Mouse (Mus musculus) cerebellum, adult 18-20 months (tissue): Measurements from ENCODE around the gene Irf3.
A peak's percentile ranks its signal among the peaks of the same experiment; 100 is the strongest.
"Not testable (repeated sequence)": the region's sequence is repeated elsewhere in the genome, so short reads cannot be mapped to it uniquely, and the experiment has no call there.

Experiments
- DNase-seq, 2 experiments: peaks; one replicate each; pipeline ENCODE4 v3.0.0; 2021

Irf3 gene

GRCm38 (mm10) chr7:45008411-45008810 lies 11.0 kb downstream of the Irf3 start:
- peak in 1 of 2 experiments; percentile 2 for DNase-seq

GRCm38 (mm10) chr7:45012011-45012410 lies 14.6 kb downstream of the Irf3 start:
- peak in 1 of 2 experiments; percentile 6 for DNase-seq

- no peak for DNase-seq
These were observed 15.4 kb downstream of the Irf3 start for GRCm38 (mm10) chr7:45012824-45013223.

GRCm38 (mm10) chr7:45013366-45014095 lies 16.1 kb downstream of the Irf3 start:
- DNase-seq: peak in 1 of 2 experiments; percentile 2

- no peak for DNase-seq
These were observed 16.6 kb downstream of the Irf3 start for GRCm38 (mm10) chr7:45014096-45014451.

GRCm38 (mm10) chr7:45015344-45015956 lies 18.0 kb downstream of the Irf3 start:
- no peak for DNase-seq

GRCm38 (mm10) chr7:45015957-45016612 lies 18.6 kb downstream of the Irf3 start, which contains the start of gene Scaf1:
Gene Scaf1 (minus strand): TSS chr7:45016363.
- peak; percentile 99 to 100 for DNase-seq

GRCm38 (mm10) chr7:45016761-45017160 lies 19.3 kb downstream of the Irf3 start:
- DNase-seq: no peak

GRCm38 (mm10) chr7:45017242-45018061 lies 20.0 kb downstream of the Irf3 start, which contains the start of gene Rras:
Gene Rras (plus strand): TSS chr7:45017961.
- peak; percentile 70 to 88 for DNase-seq

GRCm38 (mm10) chr7:45019031-45019571 lies 21.7 kb downstream of the Irf3 start:
- DNase-seq: no peak

GRCm38 (mm10) chr7:45020225-45020624 lies 22.8 kb downstream of the Irf3 start:
- DNase-seq: no peak

GRCm38 (mm10) chr7:45023711-45024110 lies 26.3 kb downstream of the Irf3 start:
- not testable (repeated sequence) for DNase-seq

GRCm38 (mm10) chr7:45024281-45025248 lies 27.1 kb downstream of the Irf3 start:
- DNase-seq: no peak

GRCm38 (mm10) chr7:45025601-45026220 lies 28.3 kb downstream of the Irf3 start:
- DNase-seq: no peak

GRCm38 (mm10) chr7:45026256-45026655 lies 28.8 kb downstream of the Irf3 start:
- no peak for DNase-seq

- DNase-seq: no peak
These were observed 30.3 kb downstream of the Irf3 start for GRCm38 (mm10) chr7:45027761-45028160.

- DNase-seq: no peak
These were observed 30.9 kb downstream of the Irf3 start for GRCm38 (mm10) chr7:45028351-45028750.

GRCm38 (mm10) chr7:45029995-45030394 lies 32.5 kb downstream of the Irf3 start:
- DNase-seq: no peak

- DNase-seq: no peak
These were observed 33.4 kb downstream of the Irf3 start for GRCm38 (mm10) chr7:45030857-45031256.

GRCm38 (mm10) chr7:45033722-45034359 lies 36.4 kb downstream of the Irf3 start:
- DNase-seq: no peak
